Mouse (Mus musculus) midbrain, postnatal 0 days (tissue): ENCODE results near the gene Samhd1. TPM values are rescaled to one million over a fixed set of nuclear protein-coding genes. Genes with fewer than 3 reads are reported as not detected.

ENCODE experiments used
- ATAC-seq: fragments of 200-750 bp; cut with Nextera tagmentation; 2 replicates; pipeline ENCODE4 v1.8.0; 2017; ENCODE audit warnings: moderate number of reproducible peaks, mild to moderate bottlenecking, moderate TSS enrichment, moderate library complexity; ENCODE audit not compliant: low FRiP score
- DNase-seq: peaks from one replicate; pipeline ENCODE4 v3.0.0-alpha.2; 2015; ENCODE audit warnings: low spot score
- H3K27ac ChIP-seq: fragments of 300-500 bp; sonication (generic); 2 replicates; pipeline ENCODE4 v1.5.1; 2014; ENCODE audit warnings: low read depth, mild to moderate bottlenecking, low read length, mixed read lengths
- H3K27me3 ChIP-seq: fragments of 300-500 bp; sonication (generic); 2 replicates; pipeline ENCODE4 v1.6.1; 2014; ENCODE audit warnings: low read length, control low read depth, mixed read lengths; ENCODE audit not compliant: insufficient read depth
- H3K36me3 ChIP-seq: fragments of 300-500 bp; sonication (generic); 2 replicates; pipeline ENCODE4 v1.6.1; 2014; ENCODE audit warnings: low read length, control low read depth, mixed read lengths; ENCODE audit not compliant: insufficient read depth
- H3K4me1 ChIP-seq: fragments of 300-500 bp; sonication (generic); 2 replicates; pipeline ENCODE4 v1.6.1; 2014; ENCODE audit warnings: mild to moderate bottlenecking, control low read depth, antibody characterized with exemption, low read length, mixed read lengths; ENCODE audit not compliant: insufficient read depth
- H3K4me2 ChIP-seq: fragments of 300-500 bp; sonication (generic); 2 replicates; pipeline ENCODE4 v1.6.1; 2014; ENCODE audit warnings: low read depth, mild to moderate bottlenecking, low read length, mixed read lengths; ENCODE audit not compliant: poor library complexity, severe bottlenecking
- H3K4me3 ChIP-seq: fragments of 300-500 bp; sonication (generic); 2 replicates; pipeline ENCODE4 v1.5.1; 2014; ENCODE audit warnings: low read depth, mild to moderate bottlenecking, low read length, moderate library complexity
- H3K9ac ChIP-seq: fragments of 300-500 bp; sonication (generic); replicated peaks from 2 replicates; pipeline ENCODE4 v1.6.1; 2014; ENCODE audit warnings: mild to moderate bottlenecking, low read length, moderate library complexity, mixed read lengths; ENCODE audit not compliant: poor library complexity, severe bottlenecking
- H3K9me3 ChIP-seq: fragments of 300-500 bp; sonication (generic); 2 replicates; pipeline ENCODE4 v1.6.1; 2016; ENCODE audit warnings: low read length, control low read depth
- CTCF ChIP-seq: IDR thresholded peaks from 2 replicates; pipeline ENCODE4 v1.5.1; 2016; ENCODE audit warnings: antibody characterized with exemption, mild to moderate bottlenecking
- WGBS: fragments of 180-500 bp; shearing (Covaris S2); extraction: QIAGEN DNeasy Blood & Tissue Kit; methylation state at CpG from one replicate; pipeline ENCODE4 v1.1.7; 2014; 5-methylcytosine and 5-hydroxymethylcytosine counted together
- polyA plus RNA-seq: library from polyadenylated mRNA; unstranded; fragments of >200 nt; fragmentation: Nextera tagmentation; extraction: Ambion mirVana; gene quantifications from 2 replicates; pipeline ENCODE4 v1.2.1, GENCODE M21; 2015
- total RNA-seq: library from RNA; depleted of rRNA; stranded (reverse); fragments of >200 nt; gene quantifications from 2 replicates; pipeline ENCODE4 v1.2.3, GENCODE M21; 2014

The Samhd1 gene
- total and polyA plus RNA-seq, 2 experiments from 2014 or later = 9.9 to 13.0 TPM

- 86% methylated on average over 2 of the region's 2 CpGs for WGBS
- H3K9me3 ChIP-seq = no peaks in the 10 kb centered on the region
- peaks cover 17% of the 10 kb centered on the region for H3K36me3 ChIP-seq
- no peak overlapping the region for H3K27ac ChIP-seq
- H3K27me3 ChIP-seq = no peaks in the 10 kb centered on the region
- DNase-seq = no peak
- no peak for TF ChIP-seq CTCF
- no peak overlapping the region for H3K4me3 ChIP-seq
- H3K4me1 ChIP-seq = no peaks in the 10 kb centered on the region
- no peak overlapping the region for H3K9ac ChIP-seq
- no peak overlapping the region for H3K4me2 ChIP-seq
- no peak for ATAC-seq
Observed at GRCm38 (mm10) chr2:157153235-157153634, 18.2 kb upstream of the Samhd1 start.

DNA sequence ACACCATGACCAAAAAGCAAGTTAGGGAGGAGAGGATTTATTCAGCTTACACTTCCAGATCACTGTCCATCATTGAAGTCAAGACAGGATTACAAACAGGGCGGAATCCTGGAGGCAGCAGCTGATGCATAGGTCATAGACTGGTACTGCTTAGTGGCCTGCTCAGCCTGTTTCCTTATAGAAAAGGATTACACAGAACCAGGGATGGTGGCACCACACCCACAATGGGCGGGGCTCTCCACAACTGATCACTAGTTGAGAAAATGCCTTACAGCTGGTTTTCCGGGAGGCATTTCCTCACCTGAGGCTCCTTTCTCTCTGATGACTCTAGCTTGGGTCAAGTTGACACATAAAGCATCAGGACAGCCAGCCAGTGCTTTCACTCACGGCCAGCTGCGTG lies 13.4 kb upstream of the Samhd1 start:
- peaks cover 12% of the 10 kb centered on the region for H3K36me3 ChIP-seq
- WGBS = 92% methylated on average over 5 of the region's 5 CpGs

DNA sequence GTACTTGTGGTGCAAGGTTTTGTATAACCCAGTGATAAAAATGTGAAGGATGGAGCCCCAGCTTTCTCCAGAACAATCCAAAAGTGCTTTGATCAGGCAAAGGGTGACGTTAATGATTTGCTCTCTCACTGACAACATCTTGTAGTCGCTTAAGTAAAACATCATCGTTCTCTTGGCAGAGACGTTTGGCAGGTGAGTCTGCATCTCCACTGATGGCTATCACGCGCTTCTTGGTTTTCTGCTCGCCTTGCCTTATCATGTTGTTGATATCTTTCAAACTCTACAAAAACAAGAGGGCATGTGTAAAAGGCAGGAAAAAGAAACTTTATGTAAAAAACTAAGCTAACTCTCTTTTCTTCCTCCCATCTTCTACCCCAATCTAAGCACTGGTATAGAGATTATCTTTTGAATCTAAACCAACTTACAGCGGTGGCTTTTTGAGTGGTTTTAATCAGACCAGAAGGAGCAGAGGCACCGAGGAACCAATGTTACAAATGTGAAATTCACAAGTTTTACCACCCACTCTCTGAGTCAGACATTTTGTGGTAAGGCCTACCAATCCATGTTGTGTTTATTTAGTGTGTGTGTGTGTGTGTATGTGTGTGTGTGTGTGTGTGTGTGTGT lies 12.4 kb upstream of the Samhd1 start:
- no peaks in the 10 kb centered on the region for H3K27me3 ChIP-seq
- no peak overlapping the region for H3K27ac ChIP-seq
- no peak overlapping the region for H3K9ac ChIP-seq
- H3K36me3 ChIP-seq = peaks cover 10% of the 10 kb centered on the region
- no peaks in the 10 kb centered on the region for H3K4me1 ChIP-seq
- H3K9me3 ChIP-seq = no peaks in the 10 kb centered on the region
- H3K4me3 ChIP-seq = no peak overlapping the region
- no peak overlapping the region for H3K4me2 ChIP-seq
- DNase-seq (no peak), ATAC-seq (no peak)
- WGBS = 93% methylated on average over 9 of the region's 9 CpGs
- TF ChIP-seq CTCF = no peak

More for the DNA sequence above, 13.4 kb upstream of the Samhd1 start:
- H3K4me2 ChIP-seq = no peak overlapping the region
- H3K9ac ChIP-seq = no peak overlapping the region
- no peaks in the 10 kb centered on the region for H3K4me1 ChIP-seq
- no peaks in the 10 kb centered on the region for H3K9me3 ChIP-seq
- no peak overlapping the region for H3K4me3 ChIP-seq
- DNase-seq (no peak), ATAC-seq (no peak)
- no peak for TF ChIP-seq CTCF
- no peak overlapping the region for H3K27ac ChIP-seq
- H3K27me3 ChIP-seq = no peaks in the 10 kb centered on the region

DNA sequence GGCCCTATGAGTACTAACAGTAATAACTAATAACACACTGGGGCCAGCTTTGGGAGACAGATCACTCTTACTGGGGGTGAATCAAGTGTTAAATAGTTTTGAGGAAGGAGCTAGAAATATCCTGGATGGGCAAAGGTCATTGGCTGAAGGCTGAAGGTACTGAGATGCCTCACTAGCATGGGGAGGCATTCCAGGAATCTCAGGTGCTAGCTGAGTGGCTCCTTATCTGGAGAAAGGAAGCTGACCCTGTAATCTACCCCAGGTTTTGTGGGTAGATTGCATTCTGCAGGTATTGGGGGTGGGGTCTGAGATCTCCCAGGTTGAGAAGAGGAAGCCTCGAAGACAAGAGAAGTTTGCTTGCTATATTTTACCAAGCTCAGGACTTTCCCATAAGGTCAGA lies 10.1 kb upstream of the Samhd1 start:
- Histone ChIP-seq H3K27me3 (no peaks in the 10 kb centered on the region), H3K4me2 (no peak overlapping the region), H3K36me3 (peaks cover 9% of the 10 kb centered on the region), H3K27ac (no peak overlapping the region), H3K4me1 (no peaks in the 10 kb centered on the region), H3K9me3 (no peaks in the 10 kb centered on the region), H3K4me3 (no peak overlapping the region), H3K9ac (no peak overlapping the region)
- WGBS = 72% methylated on average over 1 of the region's 1 CpGs
- no peak for DNase-seq
- no peak for TF ChIP-seq CTCF
- no peak for ATAC-seq

DNA sequence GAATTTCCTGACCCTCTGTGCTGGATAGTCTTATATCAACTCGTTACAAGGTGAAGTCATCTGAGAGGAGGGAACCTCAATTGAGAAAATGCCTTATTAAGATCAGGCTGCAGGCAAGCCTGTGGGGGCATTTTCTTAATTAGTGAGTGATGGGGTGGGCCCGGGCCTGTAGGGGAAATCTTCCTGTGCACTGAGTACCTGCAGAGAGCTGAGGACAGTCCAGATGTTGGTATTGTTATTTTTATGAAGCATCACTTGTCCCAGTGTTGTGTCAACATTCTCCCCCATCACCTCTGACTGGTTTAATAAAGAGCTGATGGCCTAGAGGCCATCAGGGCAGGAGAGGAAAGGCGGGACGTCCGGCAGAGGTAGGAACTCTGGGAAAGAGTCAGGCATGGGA lies 9.1 kb upstream of the Samhd1 start:
- DNase-seq (no peak), ATAC-seq (no peak)
- no peak overlapping the region for H3K27ac ChIP-seq
- WGBS = 76% methylated on average over 5 of the region's 5 CpGs
- H3K36me3 ChIP-seq = no peaks in the 10 kb centered on the region
- H3K4me1 ChIP-seq = no peaks in the 10 kb centered on the region
- H3K9ac ChIP-seq = no peak overlapping the region
- no peaks in the 10 kb centered on the region for H3K27me3 ChIP-seq
- no peak overlapping the region for H3K4me2 ChIP-seq
- no peak for TF ChIP-seq CTCF
- no peaks in the 10 kb centered on the region for H3K9me3 ChIP-seq
- no peak overlapping the region for H3K4me3 ChIP-seq

- ATAC-seq = no peak
- Histone ChIP-seq H3K36me3 (no peaks in the 10 kb centered on the region), H3K27me3 (no peaks in the 10 kb centered on the region), H3K4me2 (no peak overlapping the region), H3K27ac (no peak overlapping the region), H3K9ac (no peak overlapping the region), H3K4me3 (no peak overlapping the region), H3K4me1 (no peaks in the 10 kb centered on the region), H3K9me3 (no peaks in the 10 kb centered on the region)
- 90% methylated on average over 4 of the region's 4 CpGs for WGBS
- TF ChIP-seq CTCF = no peak
- no peak for DNase-seq
Observed at GRCm38 (mm10) chr2:157141962-157142361, 6.9 kb upstream of the Samhd1 start.
